Mouse (Mus musculus) stomach, embryonic 14.5 days (tissue): ENCODE results near the gene Alk. TPM values are rescaled to one million over a fixed set of nuclear protein-coding genes. Genes with fewer than 3 reads are reported as not detected.

Experiments used
- ATAC-seq: fragments of 200-750 bp; cut with Nextera tagmentation; 2 replicates; pipeline ENCODE4 v1.8.0; 2017; ENCODE audit warnings: low read depth, moderate TSS enrichment; ENCODE audit not compliant: insufficient number of reproducible peaks, insufficient read depth, low FRiP score
- H3K27ac ChIP-seq: fragments of 300-500 bp; sonication (generic); 2 replicates; pipeline ENCODE4 v1.5.1; 2014; ENCODE audit warnings: mild to moderate bottlenecking, low read length, moderate library complexity, mixed read lengths
- H3K27me3 ChIP-seq: fragments of 300-500 bp; sonication (generic); 2 replicates; pipeline ENCODE4 v1.6.1; 2014; ENCODE audit warnings: low read length, control low read depth, mixed read lengths; ENCODE audit not compliant: control insufficient read depth, insufficient read depth
- H3K36me3 ChIP-seq: fragments of 300-500 bp; sonication (generic); 2 replicates; pipeline ENCODE4 v1.6.1; 2014; ENCODE audit warnings: mild to moderate bottlenecking, control low read depth, low read length, moderate library complexity, mixed read lengths; ENCODE audit not compliant: control insufficient read depth, insufficient read depth
- H3K4me1 ChIP-seq: fragments of 300-500 bp; sonication (generic); 2 replicates; pipeline ENCODE4 v1.6.1; 2014; ENCODE audit warnings: low read length, control low read depth, mixed read lengths; ENCODE audit not compliant: control insufficient read depth, insufficient read depth
- H3K4me2 ChIP-seq: fragments of 300-500 bp; sonication (generic); replicated peaks from 2 replicates; pipeline ENCODE4 v1.6.1; 2014; ENCODE audit warnings: low read depth, low read length, control low read depth
- H3K4me3 ChIP-seq: fragments of 300-500 bp; sonication (generic); 2 replicates; pipeline ENCODE4 v1.5.1; 2014; ENCODE audit warnings: low read depth, low read length, control low read depth
- H3K9ac ChIP-seq: fragments of 300-500 bp; sonication (generic); replicated peaks from 2 replicates; pipeline ENCODE4 v1.6.1; 2014; ENCODE audit warnings: low read depth, mild to moderate bottlenecking, control low read depth, low read length, moderate library complexity, mixed read lengths
- H3K9me3 ChIP-seq: fragments of 300-500 bp; sonication (generic); 2 replicates; pipeline ENCODE4 v1.6.1; 2016; ENCODE audit warnings: low read depth, low read length, control low read depth; ENCODE audit not compliant: control insufficient read depth
- WGBS: fragments of 180-500 bp; shearing (Covaris S2); extraction: QIAGEN DNeasy Blood & Tissue Kit; methylation state at CpG from one replicate; pipeline ENCODE4 v1.1.7; 2014; 5-methylcytosine and 5-hydroxymethylcytosine counted together
- polyA plus RNA-seq: library from polyadenylated mRNA; unstranded; fragments of >200 nt; fragmentation: Nextera tagmentation; extraction: Ambion mirVana; gene quantifications from 2 replicates; pipeline ENCODE4 v1.2.1, GENCODE M21; 2014

The Alk gene
- polyA plus RNA-seq, 1 experiment from 2014 or later, result 2.1 TPM

- no peaks in the 10 kb centered on the region for H3K36me3 ChIP-seq
- no peak overlapping the region for H3K4me3 ChIP-seq
- no peak for ATAC-seq
- 94% methylated on average over 3 of the region's 3 CpGs for whole genome bisulfite sequencing
- H3K4me1 ChIP-seq, result no peaks in the 10 kb centered on the region
- no peaks in the 10 kb centered on the region for H3K9me3 ChIP-seq
- H3K27ac ChIP-seq, result no peak overlapping the region
- H3K4me2 ChIP-seq, result no peak overlapping the region
- no peaks in the 10 kb centered on the region for H3K27me3 ChIP-seq
- no peak overlapping the region for H3K9ac ChIP-seq
These were observed 541.4 kb downstream of the Alk start for GRCm38 (mm10) chr17:72062978-72063377.

- H3K4me2 ChIP-seq, result no peak overlapping the region
- H3K9ac ChIP-seq, result no peak overlapping the region
- H3K4me1 ChIP-seq, result no peaks in the 10 kb centered on the region
- H3K27me3 ChIP-seq, result no peaks in the 10 kb centered on the region
- H3K27ac ChIP-seq, result no peak overlapping the region
- H3K9me3 ChIP-seq, result no peaks in the 10 kb centered on the region
- H3K36me3 ChIP-seq, result no peaks in the 10 kb centered on the region
- ATAC-seq, result no peak
- WGBS, result 47% methylated on average over 7 of the region's 7 CpGs
- no peak overlapping the region for H3K4me3 ChIP-seq
These were observed 545.1 kb downstream of the Alk start for GRCm38 (mm10) chr17:72059312-72059711.

- Histone ChIP-seq H3K9me3 (no peaks in the 10 kb centered on the region), H3K4me1 (no peaks in the 10 kb centered on the region), H3K27ac (no peak overlapping the region), H3K4me2 (no peak overlapping the region), H3K27me3 (no peaks in the 10 kb centered on the region), H3K36me3 (no peaks in the 10 kb centered on the region), H3K4me3 (no peak overlapping the region), H3K9ac (no peak overlapping the region)
- no peak for ATAC-seq
- WGBS, result 90% methylated on average over 2 of the region's 2 CpGs
These were observed 558.8 kb downstream of the Alk start for GRCm38 (mm10) chr17:72045671-72046070.

- 75% methylated on average over 11 of the region's 11 CpGs for WGBS
- Histone ChIP-seq H3K4me3 (no peak overlapping the region), H3K9ac (no peak overlapping the region), H3K27ac (no peak overlapping the region), H3K4me2 (no peak overlapping the region), H3K27me3 (no peaks in the 10 kb centered on the region), H3K4me1 (no peaks in the 10 kb centered on the region), H3K9me3 (no peaks in the 10 kb centered on the region), H3K36me3 (no peaks in the 10 kb centered on the region)
- ATAC-seq, result no peak
These were observed 560.6 kb downstream of the Alk start for GRCm38 (mm10) chr17:72043667-72044390.

- Histone ChIP-seq H3K9ac (no peak overlapping the region), H3K4me3 (no peak overlapping the region), H3K27ac (no peak overlapping the region), H3K36me3 (no peaks in the 10 kb centered on the region), H3K4me1 (no peaks in the 10 kb centered on the region), H3K27me3 (no peaks in the 10 kb centered on the region), H3K4me2 (no peak overlapping the region), H3K9me3 (no peaks in the 10 kb centered on the region)
- ATAC-seq, result no peak
- WGBS, result 67% methylated on average over 9 of the region's 9 CpGs
These were observed 561.3 kb downstream of the Alk start for GRCm38 (mm10) chr17:72043001-72043666.

- H3K9me3 ChIP-seq, result no peaks in the 10 kb centered on the region
- no peak overlapping the region for H3K9ac ChIP-seq
- H3K27ac ChIP-seq, result no peak overlapping the region
- H3K27me3 ChIP-seq, result no peaks in the 10 kb centered on the region
- no peak for ATAC-seq
- no peaks in the 10 kb centered on the region for H3K36me3 ChIP-seq
- WGBS, result 61% methylated on average over 7 of the region's 7 CpGs
- H3K4me1 ChIP-seq, result no peaks in the 10 kb centered on the region
- no peak overlapping the region for H3K4me3 ChIP-seq
- no peak overlapping the region for H3K4me2 ChIP-seq
These were observed 565.1 kb downstream of the Alk start for GRCm38 (mm10) chr17:72039176-72039948.

- Histone ChIP-seq H3K27ac (no peak overlapping the region), H3K4me3 (no peak overlapping the region), H3K4me1 (no peaks in the 10 kb centered on the region), H3K4me2 (no peak overlapping the region), H3K27me3 (no peaks in the 10 kb centered on the region), H3K9ac (no peak overlapping the region), H3K9me3 (no peaks in the 10 kb centered on the region), H3K36me3 (no peaks in the 10 kb centered on the region)
- no peak for ATAC-seq
- WGBS, result 85% methylated on average over 5 of the region's 5 CpGs
These were observed 566.1 kb downstream of the Alk start for GRCm38 (mm10) chr17:72038371-72038770.

- Histone ChIP-seq H3K4me3 (no peak overlapping the region), H3K4me1 (no peaks in the 10 kb centered on the region), H3K9me3 (no peaks in the 10 kb centered on the region), H3K9ac (no peak overlapping the region), H3K27ac (no peak overlapping the region), H3K36me3 (no peaks in the 10 kb centered on the region), H3K4me2 (no peak overlapping the region), H3K27me3 (no peaks in the 10 kb centered on the region)
- WGBS, result 85% methylated on average over 7 of the region's 7 CpGs
- no peak for ATAC-seq
These were observed 573.8 kb downstream of the Alk start for GRCm38 (mm10) chr17:72030672-72031071.
